Mouse (Mus musculus) heart, postnatal 10 days (tissue): ENCODE measurements around the gene Cdcp1. TPM values are rescaled to one million over a fixed set of nuclear protein-coding genes. Genes with fewer than 3 reads are reported as not detected.

Experiments used
- DNase-seq, 2 experiments: peaks; one replicate each; pipeline ENCODE4 v3.0.0; 2021
- intact Hi-C: fragments of 180-260 bp; cut with DNase I; formaldehyde crosslinking; loops from one replicate; pipeline ENCODE4 v1.15.1; 2025
- total RNA-seq, 2 experiments: library from RNA; stranded (reverse); gene quantifications; 2 replicates each; pipeline ENCODE4 v1.2.3; 2021

The Cdcp1 gene
- total RNA-seq, 2 experiments from 2014 or later = 0.07 to 0.20 TPM

GRCm38 (mm10) chr9:123219826-123220225 is 4.0 kb upstream of the Cdcp1 start:
- DNase-seq = peak in 1 of 2 experiments; percentile 10
- intact Hi-C loops = no loop called here

GRCm38 (mm10) chr9:123213371-123213770 is 2.5 kb downstream of the Cdcp1 start:
- no peak for DNase-seq
- intact Hi-C loops = no loop called here

- no peak for DNase-seq
- intact Hi-C loops = no loop called here
These were observed 7.9 kb downstream of the Cdcp1 start for GRCm38 (mm10) chr9:123207895-123208294.

- intact Hi-C loops = no loop called here
- no peak for DNase-seq
These were observed 8.9 kb downstream of the Cdcp1 start for GRCm38 (mm10) chr9:123206948-123207347.

GRCm38 (mm10) chr9:123206526-123206925 is 9.3 kb downstream of the Cdcp1 start:
- intact Hi-C loops = no loop called here
- DNase-seq = no peak

GRCm38 (mm10) chr9:123200116-123200515 is 15.7 kb downstream of the Cdcp1 start:
- intact Hi-C loops = no loop called here
- no peak for DNase-seq

GRCm38 (mm10) chr9:123188271-123188670 is 27.6 kb downstream of the Cdcp1 start:
- intact Hi-C loops = no loop called here
- DNase-seq = no peak

GRCm38 (mm10) chr9:123187589-123187988 is 28.2 kb downstream of the Cdcp1 start:
- intact Hi-C loops = no loop called here
- DNase-seq = peak; percentile 33 to 44

GRCm38 (mm10) chr9:123186151-123186550 is 29.7 kb downstream of the Cdcp1 start:
- intact Hi-C loops = no loop called here
- no peak for DNase-seq

- peak; percentile 17 to 19 for DNase-seq
- intact Hi-C loops = no loop called here
These were observed 30.3 kb downstream of the Cdcp1 start for GRCm38 (mm10) chr9:123185546-123185945.

GRCm38 (mm10) chr9:123183226-123183625 is 32.6 kb downstream of the Cdcp1 start:
- intact Hi-C loops = no loop called here
- DNase-seq = no peak

- intact Hi-C loops = no loop called here
- DNase-seq = no peak
These were observed 35.8 kb downstream of the Cdcp1 start for GRCm38 (mm10) chr9:123180003-123180402.

- intact Hi-C loops = no loop called here
- no peak for DNase-seq
These were observed 38.3 kb downstream of the Cdcp1 start for GRCm38 (mm10) chr9:123177380-123178048.

- intact Hi-C loops = no loop called here
These were observed 41.5 kb downstream of the Cdcp1 start for GRCm38 (mm10) chr9:123174356-123174755.

GRCm38 (mm10) chr9:123173760-123174159 is 42.1 kb downstream of the Cdcp1 start:
- intact Hi-C loops = no loop called here
- no peak for DNase-seq

More at GRCm38 (mm10) chr9:123174356-123174755, 41.5 kb downstream of the Cdcp1 start:
- DNase-seq = no peak

GRCm38 (mm10) chr9:123165781-123166443 is 49.9 kb downstream of the Cdcp1 start:
- intact Hi-C loops = no loop called here
- DNase-seq = no peak

- no peak for DNase-seq
- intact Hi-C loops = no loop called here
These were observed 52.7 kb downstream of the Cdcp1 start for GRCm38 (mm10) chr9:123162985-123163694.

- intact Hi-C loops = no loop called here
- no peak for DNase-seq
These were observed 54.0 kb downstream of the Cdcp1 start for GRCm38 (mm10) chr9:123161792-123162191.

- intact Hi-C loops = loop anchor here (1.0 to 5.0 kb wide), 3 partner anchors 94 to 348 kb away; no protein-coding TSS in a partner anchor
- peak; percentile 83 to 88 for DNase-seq
These were observed 56.5 kb downstream of the Cdcp1 start for GRCm38 (mm10) chr9:123159330-123159729.

- intact Hi-C loops = loop anchor here (2.0 to 5.0 kb wide), 2 partner anchors 283 to 349 kb away; no protein-coding TSS in a partner anchor
- DNase-seq = peak in 1 of 2 experiments; percentile 45
These were observed 57.6 kb downstream of the Cdcp1 start for GRCm38 (mm10) chr9:123158125-123158836.

- intact Hi-C loops = loop anchor here (2.0 to 5.0 kb wide), 2 partner anchors 283 to 350 kb away; no protein-coding TSS in a partner anchor
- peak in 1 of 2 experiments; percentile 34 for DNase-seq
These were observed 58.1 kb downstream of the Cdcp1 start for GRCm38 (mm10) chr9:123157699-123158098.
